Mouse (Mus musculus): ENCODE measurements at regions not wholly inside any gene's neighbourhood (a gene's known extent, or its start where the extent isn't known, plus 50 kb on each side); places are given as distances from the start of the nearest gene placed in this dataset.

DNA sequence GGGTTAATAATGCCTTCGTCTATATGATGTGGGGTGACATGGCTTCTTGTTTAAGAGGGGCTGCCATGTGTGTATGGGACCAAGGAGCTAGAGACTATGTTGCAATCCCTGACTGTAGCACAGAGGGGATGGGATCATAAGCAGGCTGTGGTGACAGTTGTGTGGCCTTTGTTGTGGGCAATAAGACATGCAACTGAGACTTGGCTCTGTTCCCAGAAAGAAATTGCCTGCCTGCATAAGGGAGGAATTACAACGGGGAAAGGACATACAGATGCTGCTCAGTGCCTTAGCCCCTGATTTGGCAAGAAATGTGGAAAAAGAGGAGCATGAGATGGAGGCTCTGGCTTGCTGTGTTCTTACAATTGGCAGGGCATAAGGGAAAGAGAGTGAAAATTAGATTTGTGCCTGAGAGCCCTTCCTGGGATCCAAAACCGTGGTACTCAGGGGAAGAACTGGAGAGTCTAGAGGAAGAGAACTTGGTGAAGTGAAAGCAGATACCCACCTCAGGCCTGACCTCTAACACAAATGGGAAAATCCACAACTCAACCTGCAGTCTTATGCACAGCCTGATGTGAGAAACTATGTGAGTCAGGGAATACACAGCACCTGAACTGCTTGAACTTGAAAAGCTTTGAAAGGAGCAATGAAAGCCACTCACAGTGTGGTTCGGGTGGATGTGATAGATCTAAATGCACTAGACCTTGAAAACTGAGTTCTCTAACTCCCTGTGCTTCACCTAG, 271.9 kb downstream of the 4930544G11Rik start:
- peak; percentile 89 for ATAC-seq (replicated peaks; ENCODE audit: poor library complexity)

DNA sequence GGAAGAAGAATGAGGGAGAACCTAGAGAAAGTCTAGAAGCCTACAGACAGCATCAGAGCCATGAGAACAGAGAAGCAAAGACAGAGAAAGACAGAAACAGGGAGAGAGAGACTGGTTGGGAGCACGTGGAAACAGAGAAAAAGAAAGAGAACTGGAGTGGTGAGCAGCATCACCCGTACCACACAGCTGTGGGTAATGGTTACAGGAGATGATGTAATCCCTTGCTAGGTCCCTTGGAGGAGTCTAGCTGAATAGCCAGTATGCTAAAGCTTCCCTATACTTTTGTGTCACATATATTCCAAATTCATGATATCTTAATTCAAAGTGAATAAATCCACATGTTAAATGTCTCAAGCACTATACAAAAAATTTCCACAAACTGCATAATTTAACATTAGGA, 284.0 kb downstream of the 4930544G11Rik start:
- ATAC-seq (replicated peaks; ENCODE audit: poor library complexity), result peak; percentile 50; the same call in 1 of the 2 replicates

DNA sequence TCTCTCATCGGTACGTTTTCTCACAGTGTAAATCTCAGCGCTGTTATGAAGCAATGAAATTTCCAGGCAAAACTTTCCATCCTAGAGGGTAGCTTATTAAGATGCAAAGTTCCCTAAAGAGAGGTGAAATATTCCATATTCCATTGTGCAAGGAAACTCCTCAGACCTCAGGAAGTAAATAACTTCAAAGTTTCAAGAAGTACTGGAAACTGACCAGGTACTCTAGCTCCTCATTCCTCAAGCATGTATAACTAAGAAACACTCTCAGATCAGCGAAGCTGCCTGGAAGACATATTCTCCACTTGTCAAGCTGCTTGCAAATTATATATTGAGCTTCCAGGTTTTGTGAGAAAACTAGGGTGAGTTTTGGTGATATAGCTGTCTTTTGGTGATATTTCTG, 279.8 kb upstream of the Mad2l1 start:
- ATAC-seq (replicated peaks; ENCODE audit: poor library complexity), result no peak

DNA sequence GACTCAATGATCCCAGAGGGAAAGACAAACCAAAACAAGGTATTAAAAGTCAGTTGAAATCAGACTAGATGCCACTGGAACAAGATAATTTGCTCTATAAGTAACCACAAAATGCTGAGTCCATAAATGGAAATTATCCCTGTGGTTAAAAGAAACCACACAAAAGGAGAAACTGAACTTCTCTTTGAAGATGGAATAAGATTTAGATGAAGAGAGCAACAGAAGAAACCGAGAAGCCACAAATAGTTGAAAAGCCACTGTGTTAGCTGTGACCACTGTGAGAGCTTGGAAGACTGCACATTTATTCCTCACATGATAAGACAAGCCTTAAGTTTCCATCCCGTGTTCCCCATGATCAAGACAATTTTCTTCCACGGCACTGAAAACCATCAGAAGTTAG, 271.8 kb upstream of the Mad2l1 start:
- ATAC-seq (replicated peaks; ENCODE audit: poor library complexity), result peak; percentile 75

DNA sequence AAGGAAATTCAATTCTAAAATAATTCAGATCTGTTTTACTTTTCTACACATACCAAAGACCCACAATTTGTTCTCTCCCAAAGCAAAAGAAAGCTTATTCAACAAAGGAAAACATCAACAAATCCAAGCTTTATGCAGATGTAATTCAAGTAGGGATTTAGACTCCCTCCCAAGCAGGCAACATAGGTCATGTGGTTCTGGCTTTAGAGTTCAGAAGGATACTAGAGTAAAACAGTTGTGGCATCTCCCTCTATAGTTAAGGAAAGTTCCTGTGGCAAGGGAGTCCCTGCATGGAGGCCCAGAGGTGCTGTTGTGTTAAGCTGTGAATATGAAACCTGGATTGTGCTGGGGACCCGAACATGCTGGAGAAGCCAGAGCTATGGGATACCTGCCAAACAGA, 271.3 kb upstream of the Mad2l1 start:
- ATAC-seq (replicated peaks; ENCODE audit: poor library complexity), result no peak

DNA sequence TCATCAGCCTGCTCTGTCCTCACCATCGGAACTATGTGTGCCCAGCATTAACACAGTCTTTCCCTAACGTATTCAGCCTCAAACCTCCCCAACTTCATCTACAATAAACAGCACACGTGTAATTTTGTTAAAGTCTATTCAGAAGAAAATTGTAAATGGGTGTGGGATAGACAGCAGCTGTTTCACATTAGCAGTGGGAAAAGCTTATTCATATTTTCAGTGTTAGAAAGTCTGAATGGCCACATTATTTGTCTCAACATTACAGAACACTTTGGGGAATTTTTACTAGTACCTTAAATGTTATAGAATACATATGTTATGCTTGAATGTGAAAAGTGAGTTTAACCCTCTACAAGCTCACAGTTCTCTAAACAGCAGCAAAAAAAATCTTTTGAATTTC, 266.8 kb upstream of the Mad2l1 start:
- no peak for ATAC-seq (replicated peaks; ENCODE audit: poor library complexity)

DNA sequence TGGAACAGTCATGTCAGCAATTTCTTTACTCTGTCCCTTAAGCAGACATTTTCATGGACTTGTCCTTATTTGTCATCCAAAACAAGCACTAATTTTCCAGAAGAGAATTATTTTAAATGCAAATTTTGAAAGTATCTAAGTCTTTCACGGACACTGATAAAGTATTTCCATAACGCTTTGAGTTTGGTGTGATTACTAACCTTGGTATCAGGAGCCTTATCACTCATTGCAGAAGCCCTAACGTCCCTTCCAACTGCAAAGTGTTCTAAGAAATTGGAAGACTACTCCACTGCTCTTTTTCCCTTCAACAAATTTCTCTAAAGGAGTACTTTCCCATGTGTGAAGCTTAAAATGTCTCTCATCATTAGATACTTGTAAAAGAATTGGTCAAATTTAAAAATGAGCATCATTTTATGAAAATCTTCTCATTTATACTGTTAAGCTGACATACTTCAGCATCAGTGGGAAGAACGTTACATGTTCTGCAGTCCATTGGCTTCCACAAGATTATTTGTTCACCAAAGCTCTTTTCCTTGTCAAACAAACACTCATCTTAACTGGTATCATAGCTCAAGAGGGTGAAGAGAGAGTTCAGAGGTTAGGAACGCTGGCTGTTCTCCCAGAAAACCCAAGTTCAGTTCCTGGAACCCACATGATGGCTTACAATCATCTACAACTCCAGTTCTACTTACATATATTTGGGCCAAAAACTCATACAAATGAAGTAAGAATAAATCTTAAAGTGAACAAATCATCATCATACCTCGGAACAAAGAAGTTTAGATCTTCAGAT, 263.6 kb upstream of the Mad2l1 start:
- ATAC-seq (replicated peaks; ENCODE audit: poor library complexity), result no peak

DNA sequence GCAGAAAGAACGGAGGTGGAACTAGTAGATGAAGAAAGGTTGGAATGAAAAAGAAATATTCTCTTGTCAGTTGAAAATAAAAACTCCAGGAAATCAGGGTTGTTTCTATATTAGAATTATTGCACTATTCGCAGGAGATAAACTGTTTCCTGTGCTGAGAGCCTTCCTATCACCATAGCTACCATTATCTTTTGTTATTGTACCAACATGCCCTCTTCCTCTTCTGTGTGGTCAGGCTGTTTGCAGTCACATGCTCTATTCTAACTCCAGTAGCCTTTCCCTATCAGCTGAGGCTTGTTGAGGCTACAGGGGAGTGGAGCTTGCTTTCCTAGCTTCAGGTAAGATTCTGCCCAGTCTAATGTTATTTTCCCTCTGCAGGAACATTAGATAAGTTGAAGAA, 263.0 kb upstream of the Mad2l1 start:
- peak; percentile 84 for ATAC-seq (replicated peaks; ENCODE audit: poor library complexity)

DNA sequence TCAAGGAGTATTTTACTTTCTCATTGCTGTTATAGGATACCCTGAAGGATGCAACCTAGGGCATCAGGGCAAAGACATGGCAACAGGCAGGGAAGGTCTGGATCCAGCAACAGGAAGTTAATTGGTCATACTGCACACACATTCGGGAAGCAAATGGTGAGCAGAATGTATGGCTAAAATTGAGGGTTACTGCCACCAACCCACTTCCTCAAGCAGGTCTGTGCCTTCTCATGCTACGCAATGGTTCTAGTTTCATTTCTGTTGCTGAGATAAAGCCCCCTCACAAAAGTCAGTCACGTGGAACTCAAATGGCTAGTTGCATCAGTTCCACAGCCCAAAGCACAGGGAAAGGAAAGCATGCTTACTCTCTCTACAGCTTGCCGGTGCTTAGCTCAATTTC, 260.5 kb upstream of the Mad2l1 start:
- peak; percentile 88 for ATAC-seq (replicated peaks; ENCODE audit: poor library complexity)

DNA sequence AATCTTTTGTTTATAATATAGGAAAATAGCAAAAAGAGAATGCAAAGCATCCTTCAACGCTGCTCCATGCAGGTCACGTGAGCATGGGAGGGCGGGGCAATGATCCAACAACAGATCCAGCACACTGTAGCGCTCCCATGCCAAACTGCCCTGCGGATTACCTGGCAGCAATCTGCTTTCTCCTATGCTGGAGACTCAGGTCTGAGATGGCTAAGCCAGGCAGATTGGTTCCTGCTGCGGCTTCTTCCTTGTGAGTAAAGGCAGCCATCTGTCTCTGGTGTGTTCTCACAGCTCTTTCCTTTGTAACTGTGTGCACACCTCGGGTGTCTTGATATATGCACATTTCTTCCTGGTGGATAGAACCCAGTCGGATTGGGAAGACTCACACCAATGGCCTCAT, 254.5 kb upstream of the Mad2l1 start:
- ATAC-seq (replicated peaks; ENCODE audit: poor library complexity), result no peak

DNA sequence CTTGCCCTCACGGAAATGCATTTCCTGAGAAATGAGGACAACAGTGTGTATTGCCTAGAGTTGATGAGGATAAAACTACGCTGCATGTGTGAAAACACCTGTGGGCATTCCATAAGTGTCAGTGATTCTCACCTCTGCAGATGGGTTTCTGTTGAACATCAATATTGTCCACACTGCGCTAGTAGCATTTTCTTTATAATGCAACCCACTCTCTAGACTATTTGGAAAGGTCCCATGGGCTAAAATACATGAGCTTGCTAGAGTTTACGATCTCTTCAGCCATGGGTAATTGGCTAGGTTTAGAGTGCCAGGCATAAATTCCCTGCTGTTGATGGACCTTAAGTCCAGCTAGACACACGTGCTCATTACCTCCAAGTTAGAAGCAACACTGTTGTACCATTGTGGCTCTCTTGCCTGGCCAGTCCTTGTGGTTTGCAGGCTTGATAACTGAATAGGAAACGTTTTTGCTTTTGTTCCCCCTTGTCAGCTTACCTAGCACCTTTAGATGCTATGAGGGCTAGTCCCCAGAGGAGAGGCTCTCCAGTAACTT, 252.5 kb upstream of the Mad2l1 start:
- ATAC-seq (replicated peaks; ENCODE audit: poor library complexity), result no peak

DNA sequence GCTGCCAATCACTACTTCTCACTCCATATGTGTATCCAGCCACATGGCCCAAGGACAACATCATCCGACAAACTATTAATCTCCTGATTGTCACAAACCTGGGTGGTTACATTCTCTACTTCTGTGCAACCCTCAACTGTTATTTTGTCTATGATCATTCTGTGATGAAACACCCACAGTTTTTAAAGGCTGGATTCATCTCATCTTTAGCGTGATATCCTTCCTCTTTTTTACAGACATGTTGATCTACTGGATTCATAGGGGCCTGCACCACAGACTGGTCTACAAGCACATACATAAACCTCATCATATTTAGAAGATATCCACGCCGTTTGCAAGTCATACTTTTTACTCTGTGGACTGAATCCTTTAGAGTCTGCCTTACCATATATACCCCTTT, 251.7 kb upstream of the Mad2l1 start:
- peak; percentile 85 for ATAC-seq (replicated peaks; ENCODE audit: poor library complexity)

DNA sequence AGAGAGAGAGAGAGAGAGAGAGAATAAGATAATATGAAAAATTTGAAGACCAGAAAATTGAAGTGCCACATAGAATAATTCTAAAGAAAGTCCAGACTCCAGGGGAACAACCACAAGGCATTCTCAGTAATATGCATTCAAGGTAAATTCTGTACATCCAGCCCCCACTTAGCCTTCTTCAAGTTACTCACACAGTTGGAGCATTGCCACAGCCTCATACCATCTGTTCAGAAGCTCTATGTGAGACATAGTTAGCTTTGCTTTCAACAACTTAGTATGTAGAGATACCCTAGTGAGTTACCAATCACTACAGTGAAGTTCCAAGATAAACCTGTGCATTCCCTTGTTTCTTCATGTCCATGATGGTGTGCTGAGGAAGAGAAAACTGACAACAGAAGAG, 247.6 kb upstream of the Mad2l1 start:
- ATAC-seq (replicated peaks; ENCODE audit: poor library complexity), result no peak

DNA sequence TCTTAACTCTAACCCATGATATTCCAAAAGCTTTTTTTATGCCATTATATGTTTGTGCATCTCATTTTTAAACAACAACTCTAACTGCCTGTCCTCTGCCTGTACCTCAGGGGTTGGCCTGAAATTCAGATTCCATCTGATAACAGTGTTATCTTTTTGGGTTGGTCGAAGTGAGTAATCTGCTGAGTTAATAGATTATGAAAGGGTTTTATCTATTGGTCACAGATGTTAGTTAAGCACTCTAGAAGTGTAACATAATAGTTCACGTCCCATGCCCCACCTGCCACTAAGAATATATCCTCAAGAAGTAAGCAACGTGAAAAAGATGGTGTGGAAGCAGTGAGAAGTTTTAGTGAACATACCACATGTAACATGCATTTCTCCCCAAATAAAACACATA, 246.0 kb upstream of the Mad2l1 start:
- no peak for ATAC-seq (replicated peaks; ENCODE audit: poor library complexity)

DNA sequence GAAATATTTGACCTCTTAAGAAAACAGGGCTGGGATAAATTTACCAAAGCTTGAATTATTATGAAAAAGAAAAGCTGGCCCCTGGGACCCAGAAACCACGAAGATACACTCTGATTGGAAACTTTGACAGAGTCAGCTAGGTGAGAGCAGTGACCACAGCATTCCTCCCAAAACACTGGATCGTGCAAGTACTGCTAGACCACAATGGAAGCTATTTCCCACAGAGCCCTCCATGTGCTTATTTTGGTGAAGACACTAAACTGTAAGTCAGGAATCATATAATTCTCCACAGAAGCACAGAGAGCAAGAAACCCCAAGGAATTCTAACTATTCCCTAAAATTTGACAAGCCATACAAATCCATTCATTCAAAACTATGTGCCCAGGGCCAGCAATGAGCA, 243.6 kb upstream of the Mad2l1 start:
- ATAC-seq (replicated peaks; ENCODE audit: poor library complexity), result no peak

DNA sequence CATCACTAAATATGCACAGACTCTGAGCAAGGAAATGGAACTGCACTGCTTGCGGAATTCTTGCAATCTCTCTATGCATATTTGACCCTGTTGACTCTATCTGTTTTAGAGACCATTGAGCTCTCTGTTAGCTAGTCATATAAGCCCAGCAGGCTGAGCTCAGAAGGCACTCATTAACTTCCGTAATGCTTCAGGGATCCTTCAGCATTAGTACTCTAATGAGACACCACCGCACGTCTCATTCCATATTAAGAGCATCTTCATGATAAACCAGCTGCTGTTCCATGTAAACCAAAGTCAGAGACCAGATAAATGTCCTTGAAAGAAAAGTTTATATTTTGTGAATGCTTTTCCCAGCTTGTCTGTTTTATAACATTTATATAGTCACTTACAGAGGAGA, 237.1 kb upstream of the Mad2l1 start:
- no peak for ATAC-seq (replicated peaks; ENCODE audit: poor library complexity)

DNA sequence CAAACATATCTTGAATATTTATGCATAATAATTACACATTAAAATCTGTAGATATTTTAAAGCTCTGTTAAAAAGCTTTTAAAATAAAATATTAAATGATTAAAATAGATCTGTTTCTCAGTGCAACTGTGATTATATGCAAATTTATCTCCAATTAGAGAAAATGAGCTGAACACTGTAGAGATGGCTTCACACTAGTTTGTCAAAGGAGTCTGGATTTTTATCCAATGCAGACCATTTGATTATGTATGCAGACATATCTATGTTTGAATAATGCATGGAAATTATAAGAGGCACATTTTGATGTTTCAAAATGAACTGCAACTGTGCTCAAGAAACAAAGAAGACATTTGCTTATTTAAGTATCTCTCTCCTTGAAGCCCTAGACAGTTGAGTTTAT, 235.0 kb upstream of the Mad2l1 start:
- ATAC-seq (replicated peaks; ENCODE audit: poor library complexity), result no peak

DNA sequence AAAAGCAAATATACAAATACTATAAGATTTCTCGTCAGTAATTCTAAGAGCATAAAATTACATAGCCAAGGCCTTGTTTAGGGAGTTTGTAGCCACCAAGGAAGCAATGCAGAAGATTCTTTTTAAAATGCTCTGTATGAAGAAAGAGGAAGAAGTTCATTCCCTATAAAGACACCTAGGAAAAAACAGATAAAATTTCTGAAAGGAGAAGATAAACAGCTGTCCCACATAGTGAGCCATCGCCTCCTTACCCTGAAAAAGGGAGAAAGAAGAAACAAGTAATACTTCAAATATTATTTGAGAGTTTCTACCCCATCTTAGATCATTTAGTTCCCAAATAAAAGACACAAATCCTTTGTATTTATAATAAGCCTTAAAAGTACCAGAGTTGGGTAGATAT, 190.3 kb upstream of the Mad2l1 start:
- no peak for ATAC-seq (replicated peaks; ENCODE audit: poor library complexity)

DNA sequence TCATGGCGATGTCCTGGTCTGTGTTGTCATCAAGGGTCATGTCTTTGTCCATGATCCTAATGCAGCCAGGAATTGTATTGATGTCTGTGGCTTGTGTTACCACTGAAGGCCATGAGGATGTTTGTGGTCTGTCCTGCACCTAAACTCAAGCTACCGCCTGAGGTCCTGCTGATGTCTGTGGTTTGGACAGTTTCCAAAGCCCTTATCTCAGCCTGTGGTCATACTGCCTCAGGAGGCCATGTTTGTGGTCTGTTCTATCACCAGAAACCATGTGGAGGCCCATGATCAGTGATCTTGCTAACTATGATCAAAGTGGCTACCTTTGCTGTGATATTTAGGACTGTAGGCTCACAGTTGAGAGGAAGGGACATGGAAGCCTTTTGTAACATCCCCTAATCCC, 187.8 kb upstream of the Mad2l1 start:
- peak; percentile 94 for ATAC-seq (replicated peaks; ENCODE audit: poor library complexity)

DNA sequence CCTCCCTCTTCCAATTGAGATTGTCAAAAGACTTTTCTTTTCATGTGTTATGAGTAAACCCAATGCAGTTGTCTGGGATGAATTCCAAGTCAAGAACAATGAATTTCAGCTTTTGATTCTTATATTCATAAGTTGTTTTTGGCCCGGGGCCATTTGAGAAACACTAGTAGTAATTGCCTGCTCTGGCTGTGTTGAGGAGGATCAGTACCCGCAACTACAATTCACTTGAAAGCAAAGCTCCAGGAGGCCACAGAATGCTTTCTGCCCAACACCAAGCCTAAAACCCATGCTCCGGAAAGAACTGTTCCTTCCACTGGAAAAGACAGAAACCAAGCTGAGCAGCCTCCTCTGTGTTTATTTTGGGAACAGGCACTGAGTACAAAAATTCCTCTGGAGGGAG, 174.1 kb upstream of the Mad2l1 start:
- ATAC-seq (replicated peaks; ENCODE audit: poor library complexity), result no peak

DNA sequence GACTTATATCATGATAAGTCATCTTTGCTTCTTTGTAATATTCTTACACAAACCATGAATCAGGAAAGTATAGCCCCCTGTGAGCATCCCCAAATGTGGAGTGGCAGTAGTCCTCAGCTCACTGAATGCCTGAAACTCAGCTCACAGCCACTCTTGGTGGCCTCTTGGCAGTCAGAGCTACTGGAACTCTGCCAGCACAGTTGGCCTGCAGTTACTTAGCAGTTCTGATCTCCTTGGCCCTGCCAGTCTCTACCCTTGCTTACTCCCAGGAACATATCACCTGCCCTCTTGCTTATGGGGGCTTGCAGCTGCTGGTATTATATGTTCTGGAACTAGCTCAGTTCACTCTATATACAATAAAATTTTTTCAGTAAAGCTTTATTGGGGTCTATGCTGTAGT, 167.9 kb upstream of the Mad2l1 start:
- peak; percentile 89 for ATAC-seq (replicated peaks; ENCODE audit: poor library complexity)

DNA sequence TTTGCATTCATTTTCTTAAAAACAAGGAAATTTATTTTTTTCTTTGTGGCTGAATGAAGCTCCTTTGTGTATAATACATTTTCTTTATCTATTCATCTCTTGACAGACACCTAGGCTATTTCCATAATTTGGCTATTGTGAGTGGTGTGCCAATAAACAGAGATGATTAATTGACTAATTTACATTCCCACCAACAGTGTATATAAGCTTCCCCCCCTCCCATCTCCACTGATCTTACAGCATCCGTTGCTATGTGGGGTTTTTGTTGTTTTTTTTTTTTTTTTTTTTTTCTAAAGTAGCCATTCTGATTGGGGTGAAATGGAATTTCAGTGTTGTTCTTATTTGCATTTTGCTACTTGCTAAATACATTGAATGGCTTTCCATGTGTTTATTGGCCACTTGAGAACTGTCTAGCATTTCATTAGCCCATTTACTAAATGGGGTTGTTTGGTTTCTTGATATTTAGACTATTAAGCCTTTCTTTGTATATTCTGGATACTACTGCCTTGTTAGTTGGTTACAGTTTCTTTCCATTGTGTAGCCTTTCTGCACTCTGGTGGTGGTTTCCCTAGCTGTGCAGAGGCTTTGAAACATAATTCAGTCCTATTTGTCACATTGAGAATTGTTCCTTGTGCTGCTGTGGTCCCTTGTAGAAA, 153.8 kb upstream of the Mad2l1 start:
- no peak for ATAC-seq (replicated peaks; ENCODE audit: poor library complexity)
